Mouse (Mus musculus): ENCODE data around the gene Dph5.

Gene Dph5

GRCm38 (mm10) chr3:115957223-115957622, 69.6 kb downstream of the Dph5 start:
- no peak for DNase-seq

DNA sequence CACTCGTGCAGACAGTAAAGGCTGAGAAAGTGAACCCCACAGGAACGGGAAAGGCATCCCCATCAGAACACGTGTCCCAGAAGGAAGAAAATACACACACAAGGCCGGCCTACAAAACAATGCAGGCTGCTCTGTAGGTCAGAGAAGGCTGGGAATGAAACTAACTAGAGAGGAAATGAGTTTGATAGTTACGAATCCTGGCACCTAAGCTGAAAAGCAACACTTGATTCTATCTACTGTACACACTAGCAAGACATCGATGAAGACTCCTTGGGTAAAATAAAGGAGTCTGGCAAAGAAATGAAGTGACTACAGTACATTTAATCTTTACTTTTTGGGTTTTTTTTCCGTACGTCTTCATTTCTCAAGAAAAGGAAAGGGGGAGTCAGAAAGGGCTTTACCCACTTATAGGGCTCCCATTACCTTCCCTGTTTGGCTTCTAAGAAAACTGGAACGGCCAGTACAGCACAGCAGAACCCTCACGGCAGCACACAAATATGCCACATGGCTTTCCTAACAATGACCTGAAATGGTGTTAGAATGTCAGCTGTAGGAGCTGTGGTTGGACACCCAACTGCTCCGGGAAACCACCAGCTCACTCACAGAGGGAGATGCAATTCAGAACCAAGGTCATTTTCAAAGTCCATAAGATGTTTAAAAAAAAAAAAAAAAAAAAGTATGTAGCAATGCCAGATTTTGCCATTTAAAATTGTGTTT, 73.8 kb downstream of the Dph5 start:
- DNase-seq: no peak

- no peak for DNase-seq
These were observed 74.4 kb downstream of the Dph5 start for GRCm38 (mm10) chr3:115962028-115962415.

- DNase-seq: no peak
These were observed 76.0 kb downstream of the Dph5 start for GRCm38 (mm10) chr3:115963597-115963996.

GRCm38 (mm10) chr3:115964071-115964470, 76.4 kb downstream of the Dph5 start:
- DNase-seq: no peak

GRCm38 (mm10) chr3:115968745-115969530, 81.3 kb downstream of the Dph5 start:
- DNase-seq: no peak

GRCm38 (mm10) chr3:115971045-115971785, 83.6 kb downstream of the Dph5 start:
- no peak for DNase-seq

DNA sequence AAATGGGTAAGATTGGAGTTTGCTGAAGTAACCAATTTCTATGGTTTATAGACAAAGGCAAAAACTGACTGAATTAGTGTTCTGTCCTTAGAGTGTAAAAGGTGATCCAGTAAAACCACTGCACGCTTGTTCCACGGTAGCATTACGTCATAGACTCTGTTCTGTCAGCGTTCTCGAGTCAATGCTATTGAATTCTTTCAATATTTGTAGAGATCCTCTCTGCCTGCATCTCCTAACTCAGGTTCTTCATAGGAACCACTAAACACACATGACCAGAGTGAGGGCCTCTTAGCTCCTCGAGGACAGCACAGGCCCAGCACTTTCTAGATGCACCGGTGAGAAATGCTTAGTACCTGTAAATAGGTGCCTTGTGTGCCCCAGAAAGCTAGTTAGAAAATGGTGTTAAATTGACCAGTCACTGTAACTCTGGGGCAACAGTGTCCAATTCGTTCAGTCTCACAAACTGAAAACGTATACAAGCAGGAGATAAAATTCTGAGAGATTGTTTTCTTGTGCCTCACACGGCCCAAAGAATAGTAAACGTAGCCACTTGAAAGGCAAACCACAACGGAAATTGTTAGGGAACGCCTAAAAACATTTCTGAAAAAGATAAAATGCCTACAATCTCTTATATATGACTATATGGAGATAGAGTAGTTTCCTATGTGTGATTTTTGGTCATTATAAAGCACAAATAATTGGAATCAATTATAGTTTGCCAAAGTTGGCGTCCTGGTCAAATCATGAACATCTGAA, 84.4 kb downstream of the Dph5 start:
- DNase-seq: no peak

DNA sequence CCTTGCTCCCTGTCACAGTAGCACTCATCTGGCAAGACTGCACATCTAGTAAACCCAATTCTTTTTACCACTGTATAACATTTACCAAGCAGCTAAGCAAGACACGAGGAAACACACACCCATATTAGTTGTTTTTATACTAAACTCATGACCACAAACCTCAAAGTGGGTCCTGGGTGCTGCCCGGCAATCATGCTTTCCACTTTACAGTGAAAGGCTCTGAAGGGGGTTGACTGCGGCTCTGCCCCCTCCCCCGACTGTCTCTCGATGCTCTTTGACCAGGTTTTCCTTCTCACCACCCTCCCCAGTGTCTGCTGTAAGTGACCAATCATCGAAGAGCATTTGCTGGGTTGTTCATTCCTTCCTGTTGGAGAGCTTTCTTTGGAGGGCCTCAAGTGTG, 86.6 kb downstream of the Dph5 start:
- DNase-seq: no peak

GRCm38 (mm10) chr3:115974995-115975394, 87.4 kb downstream of the Dph5 start:
- no peak for DNase-seq

DNA sequence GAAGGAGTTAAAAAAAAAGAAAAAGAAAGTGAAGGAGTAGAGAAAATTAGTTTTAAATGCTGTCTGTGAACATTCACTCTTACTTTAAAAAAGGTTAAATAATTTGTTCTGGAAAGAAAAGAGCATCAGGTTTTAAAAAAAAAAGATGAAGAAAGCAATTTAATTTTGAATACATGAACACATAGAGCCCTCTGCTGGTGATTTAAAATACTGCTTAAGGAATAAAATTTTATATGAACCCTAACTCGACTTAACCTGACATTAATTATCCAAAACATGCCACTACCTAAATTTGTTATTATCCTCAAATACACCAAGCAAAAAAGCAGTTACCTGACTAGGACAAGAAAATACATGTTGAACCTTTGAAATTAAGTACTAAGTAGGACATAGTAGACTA, 91.4 kb downstream of the Dph5 start:
- no peak for DNase-seq

DNA sequence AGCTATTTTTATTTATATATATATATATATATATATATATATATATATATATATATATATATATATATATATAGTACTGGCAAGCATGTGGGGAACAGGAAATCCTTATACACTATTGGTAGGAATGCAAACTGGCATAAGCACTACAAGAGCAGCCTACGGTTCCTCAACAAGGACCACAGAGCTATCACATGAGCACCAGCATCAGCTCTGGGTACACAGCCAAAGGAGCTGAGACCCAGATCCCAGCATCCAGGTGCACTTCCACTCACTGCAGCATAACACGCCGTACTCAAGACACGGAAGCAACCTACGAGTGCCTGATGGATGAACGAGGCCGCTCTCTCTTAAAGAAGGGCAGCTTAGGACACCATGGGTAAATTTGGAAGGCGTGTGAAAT, 95.6 kb downstream of the Dph5 start:
- DNase-seq: no peak
